Mouse (Mus musculus): ENCODE measurements around the gene Maco1.
A peak's percentile ranks its signal among the peaks of the same experiment; 100 is the strongest.

Maco1 gene

DNA sequence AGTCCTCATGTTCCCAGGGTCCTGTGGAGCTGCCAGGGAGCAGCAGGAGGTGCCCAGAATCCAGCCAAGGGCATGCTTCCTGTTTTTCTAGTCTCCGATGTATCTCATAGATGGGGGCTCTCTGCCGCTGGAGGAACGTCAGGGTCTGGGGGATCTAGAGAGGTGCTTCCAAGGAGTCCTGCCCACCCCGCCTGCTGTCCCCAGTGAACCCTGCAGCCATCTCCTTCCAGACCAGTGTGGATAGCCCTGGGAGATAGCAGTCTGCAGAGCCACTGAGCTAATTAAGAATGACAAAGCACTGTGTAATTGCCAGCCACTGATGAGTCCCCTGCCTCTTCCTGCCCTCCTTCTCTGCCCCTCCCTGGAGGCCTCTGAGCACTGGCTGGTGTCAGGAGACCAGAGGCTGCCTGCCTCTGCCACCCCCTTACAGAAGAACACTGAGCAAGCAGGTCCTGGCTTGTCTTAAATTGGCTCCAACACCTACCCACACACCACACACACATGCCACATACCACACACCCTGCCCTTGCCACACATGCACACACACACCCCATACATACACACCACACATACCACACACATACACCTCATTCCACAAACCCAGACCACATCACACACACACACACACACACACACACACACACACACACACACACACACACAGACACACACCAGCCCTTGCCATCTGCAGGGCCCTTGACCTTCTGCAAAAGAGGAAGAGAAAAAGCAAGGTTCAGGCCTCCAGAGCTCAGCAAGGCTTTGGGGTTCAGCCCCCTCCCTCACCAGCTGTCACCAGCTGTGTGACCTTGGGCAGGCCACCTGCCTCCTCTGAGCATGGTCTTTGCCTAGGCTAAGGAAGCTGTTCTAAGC is 80.1 kb downstream of the Maco1 start:
- no peak for DNase-seq (ENCODE audit: low read depth, low spot score)

- no peak for DNase-seq (ENCODE audit: low read depth, low spot score)
These were observed 83.3 kb downstream of the Maco1 start for GRCm38 (mm10) chr4:134769891-134770290.

GRCm38 (mm10) chr4:134769081-134769811 is 83.9 kb downstream of the Maco1 start:
- DNase-seq (ENCODE audit: low read depth, low spot score) = no peak

- no peak for DNase-seq (ENCODE audit: low read depth, low spot score)
These were observed 84.8 kb downstream of the Maco1 start for GRCm38 (mm10) chr4:134768226-134768888.

DNA sequence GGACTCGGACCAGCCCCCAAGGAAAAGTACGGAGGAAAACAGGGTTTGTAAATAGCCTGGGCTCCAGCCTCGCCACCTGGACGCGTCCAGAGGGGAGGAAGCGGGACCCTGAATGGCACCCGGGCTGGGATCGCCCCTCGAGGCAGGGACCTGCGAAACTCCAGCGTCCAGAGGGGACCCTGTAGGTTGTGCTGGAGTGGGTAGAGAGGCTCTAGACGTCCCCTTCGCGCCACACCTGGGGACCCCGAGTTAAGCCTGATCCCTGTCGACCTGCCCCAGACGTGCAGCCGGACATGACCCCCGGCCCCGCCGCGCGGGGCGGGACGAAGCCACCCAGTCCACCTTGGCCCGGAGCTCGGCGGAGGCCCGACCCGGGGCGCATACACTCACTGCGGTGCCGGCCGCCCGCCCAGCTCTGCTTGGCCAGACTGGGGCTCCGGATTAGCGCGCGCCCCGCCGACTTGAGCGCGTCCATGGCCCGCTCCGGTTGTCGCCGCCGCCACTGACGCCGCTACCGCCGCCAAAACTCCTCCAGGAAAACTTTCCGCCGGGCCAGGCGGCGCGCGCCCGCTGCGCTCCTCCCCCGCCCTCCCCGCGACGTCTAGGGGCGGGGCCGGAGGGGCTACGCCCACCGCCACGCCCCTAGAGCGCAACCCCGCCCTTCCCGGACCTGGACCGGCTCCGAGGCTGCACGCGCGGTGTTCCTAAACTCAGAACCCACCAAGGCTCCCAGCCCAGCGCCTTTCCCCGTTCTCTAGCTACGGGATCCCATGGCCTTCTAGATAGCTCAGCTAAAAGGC is 85.5 kb downstream of the Maco1 start, which contains the start of gene Ldlrap1:
Gene Ldlrap1 (minus strand): TSS at position 599 of the 800 bp plus-strand sequence.
- peak; percentile 80 for DNase-seq (ENCODE audit: low read depth, low spot score)

DNA sequence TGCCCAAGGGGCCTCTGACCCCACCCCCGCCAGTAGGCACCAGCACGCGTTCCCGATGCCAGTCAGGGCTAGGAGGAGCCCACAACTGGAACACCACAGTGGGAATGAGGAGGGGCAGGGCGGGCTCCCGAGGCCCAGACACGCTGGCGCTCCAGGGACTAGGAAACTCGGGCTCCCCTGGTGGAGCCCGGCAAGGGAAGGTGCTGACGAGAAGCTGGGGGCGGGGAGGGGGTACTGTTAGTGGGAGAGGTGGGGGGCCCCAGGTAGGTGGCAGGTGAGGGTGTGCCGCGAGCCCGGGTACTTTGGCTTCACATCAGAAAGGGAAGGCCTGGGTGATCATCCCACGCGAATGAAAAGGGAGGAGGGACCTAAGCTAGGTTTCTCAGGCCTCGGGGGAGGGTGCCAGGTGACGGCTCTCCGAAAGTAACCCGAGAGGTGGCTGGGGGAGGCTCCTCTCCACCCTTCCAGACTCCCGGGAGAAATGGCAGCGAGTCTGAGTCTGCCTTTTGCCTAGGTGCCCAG is 86.2 kb downstream of the Maco1 start:
- DNase-seq (ENCODE audit: low read depth, low spot score) = no peak

DNA sequence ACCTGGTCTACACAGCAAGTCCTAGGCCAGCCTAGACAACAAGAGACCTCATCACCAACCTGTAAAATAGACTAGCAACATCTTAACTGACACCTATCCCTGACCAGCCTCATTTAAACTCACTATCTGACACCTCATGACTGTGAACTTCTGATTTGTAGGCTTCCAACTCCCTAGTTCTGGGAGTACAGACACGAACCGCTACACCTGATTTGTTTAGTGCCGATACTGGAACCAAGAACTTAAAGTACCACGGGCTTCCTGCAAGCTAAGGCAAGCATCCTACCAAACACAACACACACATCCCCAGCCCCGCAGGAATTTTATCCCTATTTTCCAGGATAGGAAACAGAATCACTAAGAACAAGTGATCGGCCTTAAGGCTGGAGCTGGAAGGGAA is 86.9 kb downstream of the Maco1 start:
- no peak for DNase-seq (ENCODE audit: low read depth, low spot score)

DNA sequence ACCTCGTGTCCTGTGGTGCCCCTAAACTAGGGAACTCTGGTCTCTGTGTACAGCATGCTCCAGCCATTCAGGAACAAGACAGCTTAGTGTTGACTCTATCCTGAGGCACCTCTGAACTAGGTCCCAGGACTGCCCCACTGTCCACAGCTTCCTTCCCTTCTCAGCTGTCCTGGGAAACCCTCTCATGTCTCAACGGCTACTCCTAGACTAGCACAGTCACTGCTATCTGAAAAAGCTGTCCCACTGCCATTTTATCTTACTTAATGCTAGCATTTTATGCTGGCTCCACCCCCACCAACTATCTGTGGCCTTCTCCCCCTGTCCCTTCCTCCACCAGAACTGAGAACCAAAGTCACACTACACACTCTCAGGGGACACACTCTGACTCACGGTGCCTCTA is 88.8 kb downstream of the Maco1 start:
- DNase-seq (ENCODE audit: low read depth, low spot score) = no peak

- DNase-seq (ENCODE audit: low read depth, low spot score) = no peak
These were observed 90.8 kb downstream of the Maco1 start for GRCm38 (mm10) chr4:134762360-134762759.

DNA sequence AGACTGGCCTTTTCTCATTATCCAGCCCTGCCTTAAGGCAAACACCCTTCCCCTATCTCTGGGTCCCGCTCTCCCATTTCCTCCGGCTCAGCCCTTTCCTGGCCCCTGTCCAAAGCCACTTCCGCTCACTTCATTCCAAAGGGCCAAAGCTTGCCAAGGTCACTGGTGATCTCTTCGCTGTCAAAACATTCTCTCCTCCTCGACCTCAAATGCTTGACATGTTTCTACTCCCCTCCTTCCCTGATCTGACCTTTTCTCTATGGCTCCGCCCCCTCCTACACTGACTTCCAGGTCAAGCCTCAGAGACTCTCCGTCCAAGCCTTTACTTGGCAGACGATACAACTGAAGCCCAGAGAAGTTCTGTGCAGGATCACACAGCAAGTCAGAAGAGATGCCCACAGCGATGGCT is 92.3 kb downstream of the Maco1 start:
- no peak for DNase-seq (ENCODE audit: low read depth, low spot score)

- no peak for DNase-seq (ENCODE audit: low read depth, low spot score)
These were observed 92.9 kb downstream of the Maco1 start for GRCm38 (mm10) chr4:134760281-134760680.

GRCm38 (mm10) chr4:134759564-134759963 is 93.6 kb downstream of the Maco1 start:
- DNase-seq (ENCODE audit: low read depth, low spot score) = no peak

DNA sequence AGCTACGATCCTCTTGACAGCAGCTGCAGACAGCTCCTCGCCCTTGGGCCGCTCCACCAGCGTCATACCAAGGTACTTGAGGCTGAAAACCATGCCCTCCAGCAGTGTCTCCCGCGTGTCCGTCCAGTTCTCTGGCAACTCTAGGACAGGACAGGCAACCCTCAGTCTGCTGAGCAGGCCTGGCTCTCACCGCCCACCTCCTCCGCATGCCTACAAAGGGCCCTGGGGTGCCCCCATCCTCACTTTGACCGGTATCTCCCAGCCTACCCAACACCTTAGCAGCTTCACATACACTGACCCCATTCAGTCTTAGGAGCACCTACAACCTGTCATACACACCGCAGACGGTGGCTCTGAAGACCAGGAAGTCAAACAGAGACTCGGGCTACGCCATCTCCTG is 94.2 kb downstream of the Maco1 start:
- no peak for DNase-seq (ENCODE audit: low read depth, low spot score)

DNA sequence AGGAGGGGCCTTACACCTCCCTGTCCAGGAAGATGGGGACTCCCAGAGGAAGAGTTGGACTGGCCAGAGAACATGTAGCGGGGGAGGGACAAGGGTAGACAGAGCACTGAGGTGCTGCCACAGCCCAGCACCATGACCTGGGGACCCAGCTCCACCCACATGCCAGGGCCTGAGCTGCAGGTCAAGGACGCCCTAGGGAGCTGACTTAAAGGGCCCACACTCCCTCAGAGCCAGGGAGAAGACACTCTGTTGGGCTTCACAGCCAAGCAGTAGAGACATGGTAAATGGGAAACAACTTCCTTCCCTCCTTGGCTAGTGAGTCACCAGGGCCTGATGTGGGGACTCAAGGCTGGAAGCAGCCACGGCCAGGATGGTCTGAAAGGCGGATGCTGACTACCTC is 94.8 kb downstream of the Maco1 start:
- DNase-seq (ENCODE audit: low read depth, low spot score) = no peak

DNA sequence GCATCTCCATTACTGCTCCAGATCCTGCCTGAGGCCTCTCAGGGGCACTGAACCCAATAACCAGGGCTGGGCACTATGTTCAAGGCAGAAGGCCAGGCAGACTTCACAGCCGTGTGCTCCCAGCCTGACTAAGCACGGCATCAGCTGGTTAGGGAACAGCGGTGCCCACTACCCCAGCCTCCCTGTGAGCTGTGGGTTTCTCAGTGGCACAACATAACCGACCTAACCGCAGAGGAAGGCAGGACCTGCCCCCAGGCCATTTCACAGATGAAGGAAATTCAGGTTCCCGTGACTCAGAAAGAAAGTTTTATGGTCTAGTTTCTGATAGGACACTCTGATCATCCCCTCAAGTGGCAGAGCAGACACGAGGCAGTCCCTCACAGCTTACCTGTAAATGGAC is 96.2 kb downstream of the Maco1 start:
- DNase-seq (ENCODE audit: low read depth, low spot score) = no peak

GRCm38 (mm10) chr4:134754941-134755340 is 98.2 kb downstream of the Maco1 start:
- no peak for DNase-seq (ENCODE audit: low read depth, low spot score)

DNA sequence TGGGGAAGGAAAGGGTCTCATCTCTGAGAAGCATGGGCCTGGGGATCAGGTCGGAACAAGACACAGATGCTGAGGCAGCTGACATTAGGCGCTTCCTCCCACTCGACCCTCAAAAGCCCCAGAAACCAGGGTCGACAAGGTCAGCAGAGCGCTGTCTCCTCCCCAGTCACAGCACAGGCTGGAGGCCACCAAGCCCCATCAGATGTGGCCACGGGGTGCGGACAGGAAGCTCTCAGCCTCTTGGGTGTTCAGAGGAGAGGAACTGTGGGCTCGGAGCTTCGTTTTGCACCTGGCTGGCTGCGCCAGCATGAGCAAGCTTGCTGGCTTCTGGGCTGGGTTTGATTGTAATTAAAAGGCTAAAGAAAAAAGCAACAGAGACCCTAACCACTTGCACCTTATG is 98.8 kb downstream of the Maco1 start:
- no peak for DNase-seq (ENCODE audit: low read depth, low spot score)

- DNase-seq (ENCODE audit: low read depth, low spot score) = no peak
These were observed 99.5 kb downstream of the Maco1 start for GRCm38 (mm10) chr4:134753516-134754261.

DNA sequence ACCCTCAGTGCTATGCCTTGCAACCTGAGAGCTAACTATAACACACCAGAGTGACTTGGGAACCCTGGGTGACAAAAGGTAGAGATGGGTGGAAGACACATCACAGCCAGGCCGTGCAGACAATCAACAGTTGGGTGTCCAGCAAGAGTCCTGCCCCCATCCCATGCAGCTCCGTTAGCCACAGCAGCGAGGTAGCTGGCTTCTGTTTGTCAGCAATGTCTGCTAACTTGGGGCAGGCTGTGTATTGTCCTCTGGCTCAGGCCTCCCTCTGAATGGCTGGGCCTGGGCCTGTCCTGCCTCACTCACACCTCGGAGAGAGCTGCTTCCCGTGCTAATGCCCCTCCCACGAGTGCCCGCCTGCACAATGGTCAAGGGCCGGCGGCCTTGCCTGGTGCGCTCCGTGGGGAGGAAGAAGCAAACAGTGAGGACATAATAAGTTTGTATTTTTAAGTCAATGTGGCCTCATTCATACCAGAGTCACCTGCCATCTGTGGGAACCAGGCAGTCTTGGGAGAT is 100.2 kb downstream of the Maco1 start:
- DNase-seq (ENCODE audit: low read depth, low spot score) = no peak
